31 mouse cellular contexts compared by ENCODE assay signal in the genomic region with DNA sequence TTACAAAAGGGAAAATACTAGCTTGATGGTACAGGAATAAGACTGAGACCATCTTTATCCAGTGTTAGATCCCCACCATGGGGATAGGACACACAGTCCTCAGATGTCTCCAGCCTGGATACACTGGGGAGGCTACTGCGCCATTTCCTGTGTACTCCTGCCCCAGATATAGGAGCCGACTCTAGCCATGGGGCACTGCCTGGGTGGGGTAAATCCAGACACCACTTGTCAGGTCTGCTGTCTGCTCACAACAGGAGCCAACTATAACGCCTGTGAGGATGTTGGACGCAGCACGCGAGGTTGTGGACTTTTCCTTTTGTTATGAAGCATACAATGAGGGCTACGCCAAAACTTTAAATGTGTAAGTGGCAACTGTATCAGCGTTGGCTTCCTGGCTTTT. TPM values are rescaled to one million over a fixed set of nuclear protein-coding genes. Genes with fewer than 3 reads are reported as not detected.
A peak's percentile ranks its signal among the peaks of the same experiment; 100 is the strongest.
DNase-seq lines count a peak whose midpoint lies in the region; ATAC-seq and TF ChIP-seq lines count a peak whose summit lies in the region.
"Had no signal": no experiment of that assay in that cellular context is flagged by ENCODE, and none has a peak within 500 bp of the region (broad histone marks: within the 10 kb centered on the region; RNA-seq: fewer than 3 reads in every experiment).

No protein-coding gene starts in this region.

- H3ac ChIP-seq in myocyte (ENCODE audit: control insufficient read depth, insufficient read length): no peak overlapping the region

- no peaks in the 10 kb centered on the region for H3K79me2 ChIP-seq in myocyte (ENCODE audit: control insufficient read depth, insufficient read depth)

- 82% methylated on average over 8 of the region's 8 CpGs for WGBS in embryonic facial prominence, embryonic 12.5 days
- WGBS in embryonic facial prominence, embryonic 10.5 days: 90% methylated on average over 8 of the region's 8 CpGs
- WGBS in heart, embryonic 12.5 days: 78% methylated on average over 8 of the region's 8 CpGs
- WGBS in heart, postnatal 0 days: 70% methylated on average over 8 of the region's 8 CpGs

- ATAC-seq in embryonic facial prominence, embryonic 12.5 days (ENCODE audit: insufficient number of reproducible peaks, insufficient read depth, low FRiP score, low TSS enrichment): no peak
- ATAC-seq in heart, embryonic 12.5 days (ENCODE audit: insufficient number of reproducible peaks, low FRiP score): no peak
- no peak for ATAC-seq in heart, postnatal 0 days (ENCODE audit: insufficient read depth, low read depth)
- ATAC-seq: forebrain, embryonic 13.5 days; intestine, embryonic 16.5 days had no signal

- H3K27me3 ChIP-seq in embryonic facial prominence, embryonic 12.5 days: no peaks in the 10 kb centered on the region
- H3K27me3 ChIP-seq in embryonic facial prominence, embryonic 10.5 days (replicated peaks; ENCODE audit: low read depth, poor library complexity, severe bottlenecking): no peaks in the 10 kb centered on the region
- no peaks in the 10 kb centered on the region for H3K27me3 ChIP-seq in heart, embryonic 12.5 days (replicated peaks)
- H3K27me3 ChIP-seq in heart, postnatal 0 days (ENCODE audit: control insufficient read depth, insufficient read depth, low read length): no peaks in the 10 kb centered on the region
- no peaks in the 10 kb centered on the region for H3K27me3 ChIP-seq in myocyte (ENCODE audit: control insufficient read depth, insufficient read depth, insufficient read length)
- H3K27me3 ChIP-seq: embryonic facial prominence, embryonic 13.5 days; forebrain, embryonic 13.5 days; hindbrain, embryonic 12.5 days; liver, embryonic 13.5 days; neural tube, embryonic 13.5 days had no signal

- no peak overlapping the region for H3K4me3 ChIP-seq in embryonic facial prominence, embryonic 12.5 days
- H3K4me3 ChIP-seq in embryonic facial prominence, embryonic 10.5 days: no peak overlapping the region
- H3K4me3 ChIP-seq in heart, embryonic 12.5 days: no peak overlapping the region
- H3K4me3 ChIP-seq in heart, postnatal 0 days (ENCODE audit: low read depth, low read length): no peak overlapping the region
- no peak overlapping the region for H3K4me3 ChIP-seq in myocyte
- H3K4me3 ChIP-seq: embryonic facial prominence, embryonic 13.5 days; erythroblast, embryonic 14.5 days; forebrain, embryonic 13.5 days; hindbrain, embryonic 12.5 days; liver, embryonic 13.5 days; neural tube, embryonic 13.5 days had no signal

- H3K9me3 ChIP-seq in embryonic facial prominence, embryonic 12.5 days: no peaks in the 10 kb centered on the region
- H3K9me3 ChIP-seq in embryonic facial prominence, embryonic 10.5 days: no peaks in the 10 kb centered on the region
- H3K9me3 ChIP-seq in heart, embryonic 12.5 days (replicated peaks): no peaks in the 10 kb centered on the region; the same call in 1 of the 2 replicates
- no peaks in the 10 kb centered on the region for H3K9me3 ChIP-seq in heart, postnatal 0 days (replicated peaks; ENCODE audit: control insufficient read depth, low read length)
- H3K9me3 ChIP-seq: embryonic facial prominence, embryonic 13.5 days; forebrain, embryonic 13.5 days; G1E; hindbrain, embryonic 12.5 days; liver, embryonic 13.5 days; neural tube, embryonic 13.5 days had no signal

- H3K4me1 ChIP-seq in embryonic facial prominence, embryonic 12.5 days: peaks cover 9% of the 10 kb centered on the region
- H3K4me1 ChIP-seq in embryonic facial prominence, embryonic 10.5 days: peaks cover 15% of the 10 kb centered on the region
- H3K4me1 ChIP-seq in heart, embryonic 12.5 days (replicated peaks): peaks cover 55% of the 10 kb centered on the region
- peaks cover 8% of the 10 kb centered on the region for H3K4me1 ChIP-seq in heart, postnatal 0 days (ENCODE audit: control insufficient read depth, insufficient read depth)
- H3K4me1 ChIP-seq: forebrain, embryonic 13.5 days had no signal

- no peak overlapping the region for H3K9ac ChIP-seq in embryonic facial prominence, embryonic 12.5 days
- H3K9ac ChIP-seq in heart, embryonic 12.5 days: 0 out of 2 replicates have a peak overlapping the region, but pooled peaks have one; percentile 44
- no peak overlapping the region for H3K9ac ChIP-seq in heart, postnatal 0 days (replicated peaks; ENCODE audit: low read depth, low read length)
- H3K9ac ChIP-seq: embryonic facial prominence, embryonic 13.5 days; forebrain, embryonic 13.5 days; hindbrain, embryonic 12.5 days; liver, embryonic 13.5 days; neural tube, embryonic 13.5 days had no signal

- H3K27ac ChIP-seq in embryonic facial prominence, embryonic 12.5 days: 0 out of 2 replicates have a peak overlapping the region, but pooled peaks have one; percentile 27
- no peak overlapping the region for H3K27ac ChIP-seq in embryonic facial prominence, embryonic 10.5 days (replicated peaks)
- peak overlapping the region; percentile 27; the same call in 1 of the 2 replicates for H3K27ac ChIP-seq in heart, embryonic 12.5 days (ENCODE audit: poor library complexity, severe bottlenecking)
- H3K27ac ChIP-seq in heart, postnatal 0 days (ENCODE audit: low read depth): peak overlapping the region; percentile 50
- H3K27ac ChIP-seq: forebrain, embryonic 13.5 days; hindbrain, embryonic 12.5 days; kidney, postnatal 0 days; liver, embryonic 13.5 days; neural tube, embryonic 13.5 days; stomach, postnatal 0 days had no signal

- TF ChIP-seq POLR2A in myocyte (IDR thresholded peaks at IDR 0.05; ENCODE audit: insufficient read length, low read depth): no peak

- peaks cover 77% of the 10 kb centered on the region for H3K36me3 ChIP-seq in embryonic facial prominence, embryonic 12.5 days
- peaks cover 100% of the 10 kb centered on the region for H3K36me3 ChIP-seq in embryonic facial prominence, embryonic 10.5 days (replicated peaks)
- peaks cover 90% of the 10 kb centered on the region for H3K36me3 ChIP-seq in heart, embryonic 12.5 days
- H3K36me3 ChIP-seq in heart, postnatal 0 days (replicated peaks; ENCODE audit: control insufficient read depth, insufficient read depth, low read length): peaks cover 80% of the 10 kb centered on the region
- H3K36me3 ChIP-seq in myocyte (ENCODE audit: control insufficient read depth, insufficient read depth): no peaks in the 10 kb centered on the region
- H3K36me3 ChIP-seq: G1E had no signal

- TF ChIP-seq CTCF in heart, postnatal 0 days (IDR thresholded peaks at IDR 0.05; ENCODE audit: low read depth): no peak

- H3K4me2 ChIP-seq in embryonic facial prominence, embryonic 12.5 days (replicated peaks): no peak overlapping the region
- H3K4me2 ChIP-seq in heart, embryonic 12.5 days: no peak overlapping the region
- H3K4me2 ChIP-seq in heart, postnatal 0 days (ENCODE audit: low read depth, low read length): no peak overlapping the region
- peak overlapping the region; percentile 46 for H3K4me2 ChIP-seq in myocyte (ENCODE audit: low read depth)
- H3K4me2 ChIP-seq: embryonic facial prominence, embryonic 13.5 days; forebrain, embryonic 13.5 days; hindbrain, embryonic 12.5 days; liver, embryonic 13.5 days; midbrain, embryonic 11.5 days; neural tube, embryonic 13.5 days had no signal

- intact Hi-C loops in heart, postnatal 36 days (cut with DNase I): no loop called here

- DNase-seq in embryonic facial prominence, embryonic 10.5 days (ENCODE audit: low spot score): no peak
- DNase-seq in heart, postnatal 36 days: no peak
- no peak for DNase-seq in heart, postnatal 0 days (ENCODE audit: low spot score)
- DNase-seq in heart, adult 9 months (ENCODE audit: low spot score in 2 of 2): no peak
- no peak for DNase-seq in adrenal gland, adult 18-20 months (ENCODE audit: low spot score in 2 of 2)
- DNase-seq: adrenal gland, postnatal 14 days; cerebellum, adult 11 months; cerebellum, adult 9-10 months; cerebellum, postnatal 36 days; gastrocnemius, postnatal 10 days; kidney, adult 8-10 months; kidney, postnatal 4 days; liver, embryonic 13.5 days; lung, adult 18-20 months; lung, postnatal 14 days; right cerebral cortex, postnatal 4 days; thymus, adult 18-20 months; thymus, postnatal 25 days had no signal

- no peak for TF ChIP-seq EP300 in heart, postnatal 0 days (IDR thresholded peaks at IDR 0.05; ENCODE audit: low read depth)

TF ChIP-seq in myocyte, 11 proteins besides CTCF, POLR2A, EP300 and RAD21:
- TF ChIP-seq USF1 (IDR thresholded peaks at IDR 0.05; ENCODE audit: low read depth) (no peak), E2F4 (IDR thresholded peaks at IDR 0.05; ENCODE audit: insufficient read depth) (no peak), MYOG (IDR thresholded peaks at IDR 0.05; ENCODE audit: control insufficient read depth in 1 of 3, insufficient read depth in 1 of 3, insufficient read length in 2 of 3, low read depth in 2 of 3) (peak in 1 of 3 experiments; percentile 8), MYOD1 (IDR thresholded peaks at IDR 0.05; ENCODE audit: control insufficient read depth in 1 of 3, insufficient read length in 2 of 3, low read depth in 2 of 3) (peak in 1 of 3 experiments; percentile 29)

RNA-seq across cellular contexts. Expression of a gene that starts 36.9 kb away (rescaled TPM):
- 10.8 and 13.5 TPM in 2 replicates for polyA plus RNA-seq in embryonic facial prominence, embryonic 12.5 days (2016; fragmentation: Nextera tagmentation; extraction: Ambion mirVana)
- polyA plus RNA-seq in embryonic facial prominence, embryonic 10.5 days (2016; fragmentation: Nextera tagmentation; extraction: Ambion mirVana): 6.9 and 8.8 TPM in 2 replicates
- polyA plus RNA-seq in heart, embryonic 12.5 days (2016; fragmentation: Nextera tagmentation; extraction: Ambion mirVana): 51.8 and 55.2 TPM in 2 replicates
- 1 to 10 TPM; 2.1 to 2.4 TPM for total RNA-seq in heart, postnatal 36 days (2021)
- 248 and 309 TPM in 2 replicates for total RNA-seq in heart, postnatal 0 days (2014; rRNA removed; ENCODE audit: low replicate concordance)
- polyA plus RNA-seq in heart, postnatal 0 days (2015; fragmentation: Nextera tagmentation; extraction: Ambion mirVana): 129 and 140 TPM in 2 replicates
- 7.5 TPM for polyA plus RNA-seq in myocyte (2012; fragmentation: generic; extraction: Trizol)
- total RNA-seq in adrenal gland, adult 18-20 months (2021): 10 to 100 TPM; 60.8 to 74.0 TPM
